Mouse (Mus musculus) spleen, adult 2 months (tissue): ENCODE results near the gene Lrba.

Source experiments
- CTCF ChIP-seq: fragments of 200-500 bp; IDR thresholded peaks from 2 replicates; pipeline ENCODE4 v1.5.1; 2011; ENCODE audit warnings: mild to moderate bottlenecking, inconsistent platforms; ENCODE audit not compliant: insufficient read depth, insufficient read length, insufficient replicate concordance; ENCODE audit errors: extremely low read depth
- POLR2A ChIP-seq: fragments of 200-500 bp; IDR thresholded peaks from 2 replicates; pipeline ENCODE4 v1.6.1; 2011; ENCODE audit warnings: low read depth, low read length, inconsistent platforms

DNA sequence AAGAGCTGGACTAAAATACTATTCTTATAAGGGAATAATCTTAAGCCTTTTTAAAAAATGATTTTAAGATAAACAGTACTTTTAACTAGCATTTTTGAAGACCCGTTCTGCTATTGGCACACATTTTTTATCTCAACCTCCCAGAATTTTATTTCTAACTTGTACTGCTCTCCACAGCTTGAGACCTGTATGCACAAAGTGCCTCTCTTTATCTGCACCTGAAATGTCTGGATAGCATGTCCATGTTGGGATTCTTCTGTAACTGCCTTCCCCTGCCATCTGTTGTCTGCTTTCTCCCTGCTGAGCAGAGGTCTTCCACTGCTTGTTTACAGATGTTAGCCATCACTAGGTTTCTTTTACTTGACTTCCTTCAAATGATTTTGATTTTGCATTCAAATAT lies 202.3 kb downstream of the Lrba start:
- TF ChIP-seq POLR2A: no peak
- TF ChIP-seq CTCF: no peak
